Mouse (Mus musculus): ENCODE data around the gene Myl9. TPM values are rescaled to one million over a fixed set of nuclear protein-coding genes. Genes with fewer than 3 reads are reported as not detected.
"Not testable (repeated sequence)": the region's sequence is repeated elsewhere in the genome, so short reads cannot be mapped to it uniquely, and the experiment has no call there.

Gene Myl9
- polyA plus RNA-seq, 1 experiment from 2014 or later = 28.4 TPM

DNA sequence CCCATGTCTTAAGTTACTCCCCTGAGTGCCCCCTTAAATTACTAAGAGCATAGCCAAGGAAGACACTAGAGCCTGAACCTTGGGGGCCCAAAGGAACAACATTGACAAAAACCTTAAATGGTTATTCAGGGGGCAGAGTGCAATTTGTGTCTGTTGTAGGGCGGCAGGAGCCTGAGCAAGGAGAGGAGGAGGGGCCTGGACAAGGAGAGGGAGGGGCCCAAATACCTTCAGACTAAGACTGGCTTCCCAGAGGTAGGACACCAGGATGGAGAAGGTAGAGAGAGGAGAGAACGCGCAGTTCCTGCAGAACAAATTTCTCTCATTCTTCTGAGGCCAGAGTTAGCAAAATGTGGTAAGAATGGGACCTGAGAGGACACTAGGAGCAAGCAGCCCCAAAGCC, 40.2 kb downstream of the Myl9 start:
- WGBS = 63% methylated on average over 3 of the region's 3 CpGs
- Histone ChIP-seq H3K9me3 (replicated peaks) (no peaks in the 10 kb centered on the region), H3K27me3 (no peaks in the 10 kb centered on the region), H3K9ac (no peak overlapping the region), H3K4me2 (no peak overlapping the region), H3K36me3 (ENCODE audit: poor library complexity, severe bottlenecking) (no peaks in the 10 kb centered on the region), H3K27ac (no peak overlapping the region), H3K4me1 (peaks cover 5% of the 10 kb centered on the region; the same call in 1 of the 2 replicates), H3K4me3 (no peak overlapping the region)
- ATAC-seq = no peak

DNA sequence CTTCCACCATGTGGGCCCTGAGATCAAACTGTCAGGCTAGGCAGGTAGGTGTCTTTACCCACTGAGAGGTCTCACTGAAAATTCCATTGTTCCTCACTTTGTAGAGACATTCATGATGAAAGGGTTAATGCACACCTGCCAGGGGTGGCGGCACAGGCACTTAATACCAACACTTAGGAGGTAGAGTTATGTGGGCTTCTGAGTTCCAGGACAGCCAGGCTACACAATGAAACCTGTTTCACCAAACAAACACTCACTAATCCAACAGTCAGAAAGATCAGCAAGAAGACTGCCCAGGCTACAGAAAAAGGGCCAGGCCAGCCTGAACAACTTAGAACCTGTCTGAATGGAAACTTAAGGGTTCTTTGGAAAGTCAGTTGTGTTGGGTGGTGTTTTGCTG, 40.9 kb downstream of the Myl9 start:
- no peak for ATAC-seq
- Histone ChIP-seq H3K4me1 (peaks cover 5% of the 10 kb centered on the region; the same call in 1 of the 2 replicates), H3K27me3 (no peaks in the 10 kb centered on the region), H3K36me3 (ENCODE audit: poor library complexity, severe bottlenecking) (no peaks in the 10 kb centered on the region), H3K27ac (no peak overlapping the region), H3K9ac (no peak overlapping the region), H3K9me3 (replicated peaks) (no peaks in the 10 kb centered on the region), H3K4me3 (no peak overlapping the region), H3K4me2 (no peak overlapping the region)
- WGBS = 68% methylated on average over 1 of the region's 1 CpGs

DNA sequence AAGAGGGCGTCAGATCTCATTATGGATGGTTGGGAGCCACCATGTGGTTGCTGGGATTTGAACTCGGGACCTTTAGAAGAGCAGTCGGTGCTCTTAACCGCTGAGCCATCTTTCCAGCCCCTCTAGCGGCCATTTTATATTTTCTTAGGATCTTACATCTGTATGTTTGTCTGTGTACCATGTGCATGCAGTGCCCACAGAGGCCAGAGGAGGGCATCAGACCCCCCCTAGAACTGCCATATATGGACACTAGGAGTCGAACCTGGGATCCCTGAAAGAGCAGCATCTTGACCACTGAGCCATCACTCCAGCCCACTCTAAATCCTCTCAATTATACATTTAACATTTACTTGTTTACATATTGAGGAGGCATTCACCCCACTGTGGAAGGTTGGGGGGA, 49.9 kb downstream of the Myl9 start:
- H3K27me3 ChIP-seq; H3K27ac ChIP-seq; H3K4me2 ChIP-seq; H3K4me1 ChIP-seq; ATAC-seq; H3K9me3 ChIP-seq (replicated peaks); H3K4me3 ChIP-seq; H3K36me3 ChIP-seq (ENCODE audit: poor library complexity, severe bottlenecking); H3K9ac ChIP-seq: not testable (repeated sequence)
- WGBS = 85% methylated on average over 6 of the region's 6 CpGs

Other genes with a start within 250 kb of the Myl9 start
- 38.5 and 46.0 TPM in 2 replicates for gene Aar2, start 227.8 kb upstream of the Myl9 start, polyA plus RNA-seq (2015; fragmentation: Nextera tagmentation; extraction: Ambion mirVana)
- gene Dlgap4, start 161.7 kb upstream of the Myl9 start, polyA plus RNA-seq (2015; fragmentation: Nextera tagmentation; extraction: Ambion mirVana) = 234 and 240 TPM in 2 replicates
- gene Tgif2, start 64.6 kb downstream of the Myl9 start, polyA plus RNA-seq (2015; fragmentation: Nextera tagmentation; extraction: Ambion mirVana) = 63.3 and 73.3 TPM in 2 replicates
- gene 4930518I15Rik, start 82.5 kb downstream of the Myl9 start, polyA plus RNA-seq (2015; fragmentation: Nextera tagmentation; extraction: Ambion mirVana) = 14.0 and 14.2 TPM in 2 replicates
- 151 and 168 TPM in 2 replicates for gene Rab5if, start 87.7 kb downstream of the Myl9 start, polyA plus RNA-seq (2015; fragmentation: Nextera tagmentation; extraction: Ambion mirVana)
- 0.14 and 0.25 TPM in 2 replicates for gene Sla2, start 111.8 kb downstream of the Myl9 start, polyA plus RNA-seq (2015; fragmentation: Nextera tagmentation; extraction: Ambion mirVana)
- gene Ndrg3, start 216.6 kb downstream of the Myl9 start, polyA plus RNA-seq (2015; fragmentation: Nextera tagmentation; extraction: Ambion mirVana) = 68.1 and 72.4 TPM in 2 replicates
- gene Dsn1, start 231.7 kb downstream of the Myl9 start, polyA plus RNA-seq (2015; fragmentation: Nextera tagmentation; extraction: Ambion mirVana) = 38.8 TPM in 2 replicates

All from forebrain, embryonic 13.5 days (tissue).